ENCODE assay signal across 9 mouse cellular contexts in the genomic region with DNA sequence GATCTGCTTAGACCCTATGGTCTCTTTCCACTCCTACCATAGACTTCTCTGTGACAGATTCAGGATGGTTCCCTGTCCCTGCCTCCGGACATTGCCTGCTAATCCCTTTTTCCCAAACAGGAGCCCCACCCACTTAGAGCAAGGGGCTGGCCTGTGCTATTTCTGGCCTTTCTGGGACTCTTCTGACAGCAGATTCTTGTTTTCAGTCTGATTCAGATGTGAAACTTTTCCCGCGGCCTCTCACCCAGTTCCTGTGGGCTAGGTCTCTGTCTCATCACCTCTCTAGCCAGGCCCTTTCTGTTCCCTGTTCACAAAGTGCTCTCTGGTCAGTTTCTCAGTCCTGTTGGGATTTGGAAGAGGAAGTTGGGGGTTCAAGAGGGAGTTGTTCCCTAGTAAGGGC. TPM values are rescaled to one million over a fixed set of nuclear protein-coding genes. Genes with fewer than 3 reads are reported as not detected.
A peak's percentile ranks its signal among the peaks of the same experiment; 100 is the strongest.
DNase-seq lines count a peak whose midpoint lies in the region; ATAC-seq and TF ChIP-seq lines count a peak whose summit lies in the region.
"Had no signal": no experiment of that assay in that cellular context is flagged by ENCODE, and none has a peak within 500 bp of the region (broad histone marks: within the 10 kb centered on the region; RNA-seq: fewer than 3 reads in every experiment).

No protein-coding gene starts in this region.

- peak overlapping the region; percentile 59; the same call in 1 of the 2 replicates for H3K9ac ChIP-seq in forebrain, embryonic 15.5 days (replicated peaks)
- no peak overlapping the region for H3K9ac ChIP-seq in hindbrain, embryonic 15.5 days

- H3K36me3 ChIP-seq in forebrain, embryonic 15.5 days, result no peaks in the 10 kb centered on the region
- no peaks in the 10 kb centered on the region for H3K36me3 ChIP-seq in hindbrain, embryonic 15.5 days
- no peaks in the 10 kb centered on the region for H3K36me3 ChIP-seq in myocyte (ENCODE audit: control insufficient read depth, insufficient read depth)

- peak overlapping the region; percentile 44 for H3K4me3 ChIP-seq in forebrain, embryonic 15.5 days
- peak overlapping the region; percentile 33; the same call in 1 of the 2 replicates for H3K4me3 ChIP-seq in hindbrain, embryonic 15.5 days
- H3K4me3 ChIP-seq in myocyte, result no peak overlapping the region

- TF ChIP-seq POLR2A in myocyte (IDR thresholded peaks at IDR 0.05; ENCODE audit: insufficient read length, low read depth), result no peak

- DNase-seq in layer of hippocampus, postnatal 10 days (ENCODE audit: low spot score in 2 of 2), result peak; percentile 4 to 13
- no peak for DNase-seq in layer of hippocampus, adult 8-10 months (ENCODE audit: low spot score in 2 of 2)
- no peak for DNase-seq in frontal cortex, adult 2 months (ENCODE audit: extremely low spot score in 1 of 2, low spot score in 1 of 2)
- no peak for DNase-seq in right cerebral cortex, postnatal 4 days
- no peak for DNase-seq in kidney, adult 9 months
- DNase-seq: kidney, postnatal 4 days had no signal

- peaks cover 65% of the 10 kb centered on the region for H3K4me1 ChIP-seq in forebrain, embryonic 15.5 days
- peaks cover 71% of the 10 kb centered on the region for H3K4me1 ChIP-seq in hindbrain, embryonic 15.5 days (replicated peaks)

- no peaks in the 10 kb centered on the region for H3K27me3 ChIP-seq in forebrain, embryonic 15.5 days
- no peaks in the 10 kb centered on the region for H3K27me3 ChIP-seq in hindbrain, embryonic 15.5 days
- peaks cover 6% of the 10 kb centered on the region for H3K27me3 ChIP-seq in myocyte (ENCODE audit: control insufficient read depth, insufficient read depth, insufficient read length)

- H3K79me2 ChIP-seq in myocyte (ENCODE audit: control insufficient read depth, insufficient read depth), result no peaks in the 10 kb centered on the region

- no peak for ATAC-seq in forebrain, embryonic 15.5 days (replicated peaks)
- ATAC-seq in hindbrain, embryonic 15.5 days (ENCODE audit: low FRiP score, low read depth), result no peak

- peak overlapping the region; percentile 92 for H3K27ac ChIP-seq in forebrain, embryonic 15.5 days (replicated peaks)
- H3K27ac ChIP-seq in hindbrain, embryonic 15.5 days (replicated peaks), result peak overlapping the region; percentile 78

- H3K4me2 ChIP-seq in forebrain, embryonic 15.5 days (replicated peaks), result peak overlapping the region; percentile 53
- H3K4me2 ChIP-seq in hindbrain, embryonic 15.5 days, result peak overlapping the region; percentile 55
- peak overlapping the region; percentile 64 for H3K4me2 ChIP-seq in myocyte (ENCODE audit: low read depth)

- H3ac ChIP-seq in myocyte (ENCODE audit: control insufficient read depth, insufficient read length), result no peak overlapping the region

- 23% methylated on average over 3 of the region's 3 CpGs for WGBS in forebrain, embryonic 15.5 days
- 41% methylated on average over 3 of the region's 3 CpGs for WGBS in hindbrain, embryonic 15.5 days

- H3K9me3 ChIP-seq in forebrain, embryonic 15.5 days, result no peaks in the 10 kb centered on the region
- H3K9me3 ChIP-seq in hindbrain, embryonic 15.5 days, result no peaks in the 10 kb centered on the region

TF ChIP-seq in myocyte, 11 proteins besides CTCF, POLR2A, EP300 and RAD21:
- no peak for TF ChIP-seq CEBPB (IDR thresholded peaks at IDR 0.05; ENCODE audit: insufficient read depth, poor library complexity, severe bottlenecking)
- TF ChIP-seq MYOD1 (IDR thresholded peaks at IDR 0.05; ENCODE audit: control insufficient read depth in 1 of 3, insufficient read length in 2 of 3, low read depth in 2 of 3), result no peak
- no peak for TF ChIP-seq REST (IDR thresholded peaks at IDR 0.05; ENCODE audit: insufficient read depth, insufficient read length)
- TF ChIP-seq SRF (IDR thresholded peaks at IDR 0.05; ENCODE audit: control insufficient read depth, insufficient read length, low read depth), result no peak
- TF ChIP-seq MYOG (IDR thresholded peaks at IDR 0.05; ENCODE audit: control insufficient read depth in 1 of 3, insufficient read depth in 1 of 3, insufficient read length in 2 of 3, low read depth in 2 of 3), result no peak
- no peak for TF ChIP-seq POLR2AphosphoS2 (IDR thresholded peaks at IDR 0.05; ENCODE audit: insufficient read length, low read depth)
- TF ChIP-seq E2F4 (IDR thresholded peaks at IDR 0.05; ENCODE audit: insufficient read depth), result no peak
- TF ChIP-seq TCF12 (IDR thresholded peaks at IDR 0.05; ENCODE audit: insufficient read depth, poor library complexity, severe bottlenecking), result no peak
- TF ChIP-seq USF1 (IDR thresholded peaks at IDR 0.05; ENCODE audit: low read depth), result no peak
- TF ChIP-seq TCF3 (IDR thresholded peaks at IDR 0.05; ENCODE audit: insufficient read length, low read depth), result no peak
- no peak for TF ChIP-seq MAX (IDR thresholded peaks at IDR 0.05; ENCODE audit: low read depth)

RNA-seq across cellular contexts. Expression of gene Pde1b, which starts 12.1 kb away (rescaled TPM):
- 10 to 100 TPM; 48.2 to 53.9 TPM for total RNA-seq in layer of hippocampus, postnatal 10 days (2021)
- 100 to 1,000 TPM in 3 of 4 experiments, 10 to 100 TPM in 1; 99.3 to 111 (median 103) TPM for total RNA-seq in layer of hippocampus, adult 8-10 months (2022)
- 71.3 and 73.2 TPM in 2 replicates for polyA plus RNA-seq in forebrain, embryonic 15.5 days (2015; fragmentation: Nextera tagmentation; extraction: Ambion mirVana)
- polyA plus RNA-seq in hindbrain, embryonic 15.5 days (2015; fragmentation: Nextera tagmentation; extraction: Ambion mirVana), result 79.4 and 94.9 TPM in 2 replicates
- polyA plus RNA-seq in myocyte (2012; fragmentation: generic; extraction: Trizol), result 0.83 TPM
- 150 and 159 TPM in 2 replicates for polyA plus RNA-seq in frontal cortex, adult 2 months (2012; rRNA removed)

RNA-seq across cellular contexts. Expression of gene Ppp1r1a, which starts 22.9 kb away (rescaled TPM):
- total RNA-seq in layer of hippocampus, postnatal 10 days (2021), result 100 to 1,000 TPM; 147 to 157 TPM
- total RNA-seq in layer of hippocampus, adult 8-10 months (2022), result 100 to 1,000 TPM; 103 to 150 (median 121) TPM
- 100 TPM in 2 replicates for polyA plus RNA-seq in forebrain, embryonic 15.5 days (2015; fragmentation: Nextera tagmentation; extraction: Ambion mirVana)
- 138 and 148 TPM in 2 replicates for polyA plus RNA-seq in hindbrain, embryonic 15.5 days (2015; fragmentation: Nextera tagmentation; extraction: Ambion mirVana)
- not detected for polyA plus RNA-seq in myocyte (2012; fragmentation: generic; extraction: Trizol)
- polyA plus RNA-seq in frontal cortex, adult 2 months (2012; rRNA removed), result 156 and 188 TPM in 2 replicates

RNA-seq across cellular contexts. Expression of gene Glycam1, which starts 50.0 kb away (rescaled TPM):
- 1 to 10 TPM; 1.1 to 1.6 TPM for total RNA-seq in layer of hippocampus, postnatal 10 days (2021)
- 1 to 10 TPM in 2 of 4 experiments, under 1 TPM in 1, not detected in 1; 0.74 to 4.7 (median 3.5) TPM for total RNA-seq in layer of hippocampus, adult 8-10 months (2022)
- not detected in 2 replicates for polyA plus RNA-seq in forebrain, embryonic 15.5 days (2015; fragmentation: Nextera tagmentation; extraction: Ambion mirVana)
- polyA plus RNA-seq in hindbrain, embryonic 15.5 days (2015; fragmentation: Nextera tagmentation; extraction: Ambion mirVana), result not detected in 2 replicates
- not detected for polyA plus RNA-seq in myocyte (2012; fragmentation: generic; extraction: Trizol)
- polyA plus RNA-seq in frontal cortex, adult 2 months (2012; rRNA removed), result 0.34 TPM in 1 of 2 replicates, not detected in the other

Comparison
In these comparisons a context has a peak if more than half of its experiments do, and no peak if none do; other contexts are left out.
1. DNase-seq: peak in layer of hippocampus, postnatal 10 days (2 of 2); none in layer of hippocampus, adult 8-10 months (0 of 2), frontal cortex, adult 2 months (0 of 2), right cerebral cortex, postnatal 4 days (single experiment) and kidney, adult 9 months (single experiment).
2. RNA of gene Pde1b, which starts 12.1 kb away (polyA plus RNA-seq): 150 to 159 TPM in frontal cortex, adult 2 months, 79.4 to 94.9 TPM in hindbrain, embryonic 15.5 days and 71.3 to 73.2 TPM in forebrain, embryonic 15.5 days; 0.83 TPM in myocyte (single experiment); every median in the first group is over 10 times any median in the second.
3. RNA of gene Ppp1r1a, which starts 22.9 kb away (polyA plus RNA-seq): 156 to 188 TPM in frontal cortex, adult 2 months, 138 to 148 TPM in hindbrain, embryonic 15.5 days and 100 TPM in forebrain, embryonic 15.5 days; not detected in myocyte (single experiment); every median in the first group is over 100 times any median in the second.
4. Peak in every context shown above with its lines, with median percentiles within 50 percentile points of each other: H3K4me2 ChIP-seq.